Mouse (Mus musculus) liver, postnatal 0 days (tissue): ENCODE data around the gene L1cam.

Experiments used
- CTCF ChIP-seq: sonication (generic); IDR thresholded peaks from 2 replicates; pipeline ENCODE4 v1.5.1; 2016; ENCODE audit warnings: antibody characterized with exemption, low read depth
- EP300 ChIP-seq: IDR thresholded peaks from 2 replicates; pipeline ENCODE4 v1.6.1; 2016; ENCODE audit warnings: antibody characterized with exemption, low read depth, mild to moderate bottlenecking

DNA sequence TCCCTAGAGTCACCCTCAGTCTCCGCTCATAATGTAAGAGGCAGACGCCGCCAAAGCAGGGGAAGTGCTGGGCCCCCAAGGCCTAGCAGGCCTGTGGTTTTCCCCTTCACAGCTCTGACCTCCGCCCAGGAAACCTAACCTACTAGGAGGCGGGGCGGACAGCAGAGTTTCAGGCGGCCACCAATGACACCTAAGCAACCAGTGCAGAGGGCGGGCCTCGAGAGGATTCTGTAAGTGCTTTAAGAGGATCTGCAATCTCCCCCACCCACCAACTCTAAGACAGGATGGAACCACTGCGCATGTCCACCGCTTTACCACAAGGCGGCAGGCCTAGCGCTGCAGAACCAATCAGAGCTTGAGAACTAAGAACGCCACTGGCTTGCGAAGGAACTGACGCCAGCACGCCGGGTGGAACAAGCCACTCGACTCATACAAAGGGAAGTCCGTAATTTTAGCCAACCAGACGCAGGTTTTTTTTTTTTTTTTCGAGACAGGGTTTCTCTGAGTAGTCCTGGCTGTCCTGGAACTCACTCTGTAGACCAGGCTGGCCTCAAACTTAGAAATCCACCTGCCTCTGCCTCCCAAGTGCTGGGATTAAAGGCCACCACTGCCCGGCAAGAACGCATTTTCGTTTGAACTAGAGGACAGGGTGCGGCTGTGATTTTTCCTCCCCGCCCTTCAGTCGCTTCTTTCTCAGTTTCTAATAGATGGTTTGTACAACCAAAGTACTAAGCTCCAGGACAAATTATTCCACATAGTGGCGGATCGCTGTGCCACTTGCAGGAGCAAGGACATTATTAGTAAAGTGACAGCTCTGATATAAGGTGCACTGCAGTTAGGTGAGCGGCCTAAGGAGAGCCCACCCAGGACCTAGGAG is 19.2 kb upstream of the L1cam start:
- TF ChIP-seq CTCF (peak; percentile 68), EP300 (no peak)
